Mouse (Mus musculus) forebrain, embryonic 14.5 days (tissue): ENCODE measurements at regions not wholly inside any gene's neighbourhood (a gene's known extent, or its start where the extent isn't known, plus 50 kb on each side); places are given as distances from the start of the nearest gene placed in this dataset.
A peak's percentile ranks its signal among the peaks of the same experiment; 100 is the strongest.
"Not testable (repeated sequence)": the region's sequence is repeated elsewhere in the genome, so short reads cannot be mapped to it uniquely, and the experiment has no call there.

Experiments
- ATAC-seq: fragments of 200-750 bp; cut with Nextera tagmentation; 2 replicates; pipeline ENCODE4 v1.8.0; 2017; ENCODE audit warnings: mild to moderate bottlenecking, moderate library complexity
- DNase-seq: peaks from one replicate; pipeline ENCODE4 v3.0.0-alpha.2; 2015; ENCODE audit warnings: low spot score
- H3K27ac ChIP-seq: fragments of 300-500 bp; sonication (generic); 2 replicates; pipeline ENCODE4 v1.5.1; 2014; ENCODE audit warnings: low read depth, mild to moderate bottlenecking, control low read depth, low read length, moderate library complexity
- H3K27me3 ChIP-seq: fragments of 300-500 bp; sonication (generic); replicated peaks from 2 replicates; pipeline ENCODE4 v1.6.1; 2014; ENCODE audit warnings: low read length, control low read depth, mixed read lengths; ENCODE audit not compliant: control insufficient read depth, insufficient read depth
- H3K36me3 ChIP-seq: fragments of 300-500 bp; sonication (generic); 2 replicates; pipeline ENCODE4 v1.6.1; 2014; ENCODE audit warnings: low read length, control low read depth; ENCODE audit not compliant: control insufficient read depth, insufficient read depth
- H3K4me1 ChIP-seq: fragments of 300-500 bp; sonication (generic); 2 replicates; pipeline ENCODE4 v1.6.1; 2014; ENCODE audit warnings: antibody characterized with exemption, low read length, control low read depth; ENCODE audit not compliant: control insufficient read depth, insufficient read depth
- H3K4me2 ChIP-seq: fragments of 300-500 bp; sonication (generic); 2 replicates; pipeline ENCODE4 v1.6.1; 2014; ENCODE audit warnings: mild to moderate bottlenecking, control low read depth, low read length
- H3K4me3 ChIP-seq: fragments of 300-500 bp; sonication (generic); 2 replicates; pipeline ENCODE4 v1.5.1; 2014; ENCODE audit warnings: low read depth, low read length, control low read depth
- H3K9ac ChIP-seq: fragments of 300-500 bp; sonication (generic); 2 replicates; pipeline ENCODE4 v1.6.1; 2014; ENCODE audit warnings: mild to moderate bottlenecking, low read length, control low read depth, moderate library complexity
- H3K9me3 ChIP-seq: fragments of 300-500 bp; sonication (generic); replicated peaks from 2 replicates; pipeline ENCODE4 v1.6.1; 2016; ENCODE audit warnings: low read length, control low read depth, mixed read lengths; ENCODE audit not compliant: control insufficient read depth
- WGBS: fragments of 180-500 bp; shearing (Covaris S2); extraction: QIAGEN DNeasy Blood & Tissue Kit; methylation state at CpG from one replicate; pipeline ENCODE4 v1.1.7; 2014; 5-methylcytosine and 5-hydroxymethylcytosine counted together

GRCm38 (mm10) chr10:30405669-30406393, 194.7 kb downstream of the Trmt11 start:
- Histone ChIP-seq H3K27me3 (no peaks in the 10 kb centered on the region), H3K4me1 (peaks cover 7% of the 10 kb centered on the region; the same call in 1 of the 2 replicates), H3K4me2 (peak overlapping the region; percentile 37), H3K9me3 (no peaks in the 10 kb centered on the region), H3K4me3 (no peak overlapping the region), H3K36me3 (no peaks in the 10 kb centered on the region), H3K9ac (no peak overlapping the region), H3K27ac (no peak overlapping the region)
- WGBS, result 2% methylated on average over 13 of the region's 13 CpGs
- ATAC-seq, result peak; percentile 96
- peak; percentile 85 for DNase-seq

- 0% methylated on average over 1 of the region's 1 CpGs for WGBS
- Histone ChIP-seq H3K4me1 (no peaks in the 10 kb centered on the region), H3K4me3 (no peak overlapping the region), H3K36me3 (no peaks in the 10 kb centered on the region), H3K9me3 (no peaks in the 10 kb centered on the region), H3K4me2 (no peak overlapping the region), H3K9ac (no peak overlapping the region), H3K27ac (no peak overlapping the region), H3K27me3 (no peaks in the 10 kb centered on the region)
- ATAC-seq (no peak), DNase-seq (no peak)
Observed at GRCm38 (mm10) chr10:30370542-30370941, 170.2 kb upstream of the Cenpw start.

- not testable (repeated sequence) for H3K36me3 ChIP-seq, H3K4me2 ChIP-seq, H3K27ac ChIP-seq, ATAC-seq, DNase-seq, H3K27me3 ChIP-seq, H3K4me3 ChIP-seq, H3K4me1 ChIP-seq, H3K9ac ChIP-seq, H3K9me3 ChIP-seq
Observed at GRCm38 (mm10) chr10:30360811-30361210, 160.5 kb upstream of the Cenpw start.

- 97% methylated on average over 1 of the region's 1 CpGs for WGBS
Observed at GRCm38 (mm10) chr10:30359051-30359450, 158.7 kb upstream of the Cenpw start.

GRCm38 (mm10) chr10:30342965-30343478, 142.7 kb upstream of the Cenpw start:
- DNase-seq, result peak; percentile 63

More at GRCm38 (mm10) chr10:30359051-30359450, 158.7 kb upstream of the Cenpw start:
- Histone ChIP-seq H3K9me3 (no peaks in the 10 kb centered on the region), H3K4me1 (no peaks in the 10 kb centered on the region), H3K36me3 (no peaks in the 10 kb centered on the region), H3K4me2 (no peak overlapping the region), H3K4me3 (no peak overlapping the region), H3K27me3 (no peaks in the 10 kb centered on the region), H3K9ac (no peak overlapping the region), H3K27ac (no peak overlapping the region)
- ATAC-seq (no peak), DNase-seq (no peak)

GRCm38 (mm10) chr10:30328334-30329014, 128.1 kb upstream of the Cenpw start:
- Histone ChIP-seq H3K4me3 (no peak overlapping the region), H3K9me3 (no peaks in the 10 kb centered on the region), H3K27ac (no peak overlapping the region), H3K4me1 (peaks cover 12% of the 10 kb centered on the region; the same call in 1 of the 2 replicates), H3K9ac (no peak overlapping the region), H3K27me3 (no peaks in the 10 kb centered on the region), H3K4me2 (no peak overlapping the region), H3K36me3 (no peaks in the 10 kb centered on the region)
- DNase-seq (peak; percentile 38), ATAC-seq (peak; percentile 60; the same call in 1 of the 2 replicates)
- 10% methylated on average over 10 of the region's 10 CpGs for WGBS

More at GRCm38 (mm10) chr10:30342965-30343478, 142.7 kb upstream of the Cenpw start:
- Histone ChIP-seq H3K4me2 (no peak overlapping the region), H3K27me3 (no peaks in the 10 kb centered on the region), H3K9ac (no peak overlapping the region), H3K27ac (no peak overlapping the region; the same call in 1 of the 2 replicates), H3K4me1 (no peaks in the 10 kb centered on the region), H3K9me3 (no peaks in the 10 kb centered on the region), H3K4me3 (no peak overlapping the region), H3K36me3 (no peaks in the 10 kb centered on the region)
- 64% methylated on average over 3 of the region's 3 CpGs for WGBS
- ATAC-seq, result peak; percentile 89

GRCm38 (mm10) chr10:30327849-30328248, 127.5 kb upstream of the Cenpw start:
- H3K4me1 ChIP-seq, result peaks cover 12% of the 10 kb centered on the region; the same call in 1 of the 2 replicates
- no peaks in the 10 kb centered on the region for H3K36me3 ChIP-seq
- no peak overlapping the region for H3K9ac ChIP-seq
- peak; percentile 58 for DNase-seq
- no peaks in the 10 kb centered on the region for H3K27me3 ChIP-seq
- H3K4me2 ChIP-seq, result no peak overlapping the region
- no peak overlapping the region for H3K27ac ChIP-seq
- no peaks in the 10 kb centered on the region for H3K9me3 ChIP-seq
- ATAC-seq, result peak; percentile 71; the same call in 1 of the 2 replicates
- H3K4me3 ChIP-seq, result no peak overlapping the region
- WGBS, result 6% methylated on average over 8 of the region's 8 CpGs

- no peaks in the 10 kb centered on the region for H3K36me3 ChIP-seq
Observed at GRCm38 (mm10) chr10:30326861-30327260, 126.5 kb upstream of the Cenpw start.

GRCm38 (mm10) chr10:30295871-30296270, 95.5 kb upstream of the Cenpw start:
- WGBS, result 71% methylated on average over 1 of the region's 7 CpGs
- not testable (repeated sequence) for H3K27me3 ChIP-seq, H3K4me3 ChIP-seq, H3K4me1 ChIP-seq, H3K4me2 ChIP-seq, ATAC-seq, H3K9me3 ChIP-seq, H3K9ac ChIP-seq, H3K36me3 ChIP-seq, H3K27ac ChIP-seq, DNase-seq

More at GRCm38 (mm10) chr10:30326861-30327260, 126.5 kb upstream of the Cenpw start:
- H3K27ac ChIP-seq, result no peak overlapping the region
- peaks cover 12% of the 10 kb centered on the region; the same call in 1 of the 2 replicates for H3K4me1 ChIP-seq
- DNase-seq (no peak), ATAC-seq (no peak)
- no peak overlapping the region for H3K9ac ChIP-seq
- 29% methylated on average over 1 of the region's 1 CpGs for whole genome bisulfite sequencing
- no peaks in the 10 kb centered on the region for H3K27me3 ChIP-seq
- no peak overlapping the region for H3K4me3 ChIP-seq
- no peak overlapping the region for H3K4me2 ChIP-seq
- H3K9me3 ChIP-seq, result no peaks in the 10 kb centered on the region
